Mouse (Mus musculus): ENCODE data around the gene Mbtd1.
A peak's percentile ranks its signal among the peaks of the same experiment; 100 is the strongest.
"Not testable (repeated sequence)": the region's sequence is repeated elsewhere in the genome, so short reads cannot be mapped to it uniquely, and the experiment has no call there.

Gene Mbtd1

DNA sequence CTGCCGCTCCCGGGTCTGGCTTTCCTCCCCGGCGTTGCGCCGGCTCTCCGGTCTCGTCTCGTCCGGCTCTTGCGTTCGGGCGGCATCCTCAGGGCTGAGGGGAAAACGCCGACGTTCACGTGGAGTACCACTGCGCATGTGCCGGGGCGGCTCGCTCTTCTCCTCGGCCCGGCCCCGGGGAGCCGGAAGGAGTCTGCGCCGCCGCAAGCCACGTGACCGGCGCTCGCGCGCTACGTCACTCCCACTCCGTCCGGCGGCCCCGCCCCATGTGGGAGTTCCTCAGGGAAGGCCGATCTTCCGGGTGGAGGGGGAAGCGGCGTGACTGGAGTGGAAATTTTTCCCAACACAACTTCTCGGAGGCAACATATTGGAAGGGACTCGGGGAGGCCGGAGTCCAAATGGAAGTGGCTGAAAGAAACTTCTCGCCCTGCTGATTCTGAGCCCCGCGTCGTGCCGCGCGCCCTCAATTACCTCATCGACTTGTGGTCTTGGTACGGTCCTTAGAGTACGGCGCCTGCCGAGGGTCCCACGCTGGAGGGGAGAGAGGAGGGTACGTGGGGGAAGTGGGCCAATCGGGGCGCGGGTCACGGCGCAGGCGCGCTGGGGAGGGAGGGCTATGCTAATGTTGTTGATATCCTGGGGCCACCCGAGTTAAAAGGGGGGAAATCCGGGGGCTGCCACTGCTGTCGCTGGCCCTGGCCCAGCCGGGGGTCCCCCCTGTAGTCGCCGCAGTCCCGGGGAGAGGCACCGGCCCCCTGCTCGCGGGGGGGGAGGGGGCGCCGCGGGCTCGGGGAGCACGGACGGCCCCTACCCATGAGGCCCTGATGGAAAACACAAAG, at the start of gene Mbtd1, which contains the start of gene Utp18:
Gene Mbtd1 (plus strand): TSS at position 281 of the 839 bp plus-strand sequence.
Gene Utp18 (minus strand): TSS at position 195 of the 839 bp plus-strand sequence.
- DNase-seq (ENCODE audit: low spot score) = peak; percentile 99

GRCm38 (mm10) chr11:93847342-93847741, 38.3 kb upstream of the Mbtd1 start:
- no peak for DNase-seq (ENCODE audit: low spot score)

GRCm38 (mm10) chr11:93852546-93852945, 33.1 kb upstream of the Mbtd1 start:
- DNase-seq (ENCODE audit: low spot score) = no peak

DNA sequence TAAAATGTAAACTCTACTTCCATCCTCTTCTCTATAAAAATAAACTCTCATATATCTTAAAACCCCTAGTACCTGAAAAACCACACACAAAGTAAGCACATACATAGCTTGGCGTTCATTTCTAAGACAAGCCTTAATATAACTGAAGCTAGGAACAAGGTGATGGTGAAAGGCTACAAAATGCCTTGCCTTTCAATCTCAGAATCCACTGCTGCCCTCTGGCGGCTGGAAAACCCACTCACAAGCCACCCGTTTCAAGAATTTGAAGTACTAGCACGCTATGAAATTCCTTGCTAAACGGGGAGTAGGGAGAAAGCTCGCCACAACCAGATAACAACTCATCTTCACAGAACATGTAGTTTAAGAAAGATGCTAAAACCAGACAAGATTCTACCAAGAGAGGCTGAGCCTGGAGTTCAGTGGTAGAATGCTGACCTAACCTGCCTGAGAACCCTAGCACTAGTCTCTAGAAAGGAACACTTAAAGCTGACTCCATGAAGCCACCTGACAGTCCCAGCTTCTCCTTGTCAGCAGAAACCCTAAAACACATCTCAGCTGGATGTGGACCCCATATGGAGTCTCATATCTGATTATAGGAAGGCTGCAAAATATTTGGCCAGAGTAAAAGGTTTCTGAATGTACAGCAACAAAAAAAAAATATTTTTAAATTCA, 29.2 kb upstream of the Mbtd1 start:
- DNase-seq (ENCODE audit: low spot score) = peak; percentile 18

DNA sequence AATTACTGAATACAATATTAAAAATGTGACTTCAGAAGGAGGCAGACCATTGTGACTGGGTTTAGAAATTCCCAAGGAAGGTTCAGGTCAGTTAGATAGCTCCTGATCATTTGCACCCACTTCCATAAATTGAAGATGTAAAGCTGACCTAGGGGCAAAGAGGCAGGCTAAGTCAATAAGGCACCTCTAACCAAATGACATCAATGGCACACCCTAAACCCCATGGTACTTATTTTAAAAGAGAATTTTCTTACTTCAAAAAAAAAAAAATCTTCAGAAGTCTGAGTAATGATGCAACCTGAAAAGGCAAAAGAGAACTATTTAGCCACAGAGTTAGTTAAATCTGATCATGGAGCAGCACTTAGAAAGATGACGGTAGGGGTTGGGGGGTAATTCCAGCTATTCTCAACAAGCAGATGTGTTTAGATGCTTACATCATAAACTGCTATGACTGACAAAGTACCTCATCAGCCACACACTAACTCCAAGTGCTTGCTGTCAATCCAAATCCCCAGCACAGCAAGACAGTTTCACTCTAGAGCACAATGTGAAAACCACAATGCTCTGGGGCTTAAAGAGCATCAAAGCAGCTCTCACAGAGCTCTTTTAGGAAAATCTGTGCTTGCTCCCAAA, 25.0 kb upstream of the Mbtd1 start:
- DNase-seq (ENCODE audit: low spot score) = no peak

GRCm38 (mm10) chr11:93861193-93861592, 24.5 kb upstream of the Mbtd1 start:
- no peak for DNase-seq (ENCODE audit: low spot score)

- no peak for DNase-seq (ENCODE audit: low spot score)
Observed at GRCm38 (mm10) chr11:93862045-93862623, 23.5 kb upstream of the Mbtd1 start.

DNA sequence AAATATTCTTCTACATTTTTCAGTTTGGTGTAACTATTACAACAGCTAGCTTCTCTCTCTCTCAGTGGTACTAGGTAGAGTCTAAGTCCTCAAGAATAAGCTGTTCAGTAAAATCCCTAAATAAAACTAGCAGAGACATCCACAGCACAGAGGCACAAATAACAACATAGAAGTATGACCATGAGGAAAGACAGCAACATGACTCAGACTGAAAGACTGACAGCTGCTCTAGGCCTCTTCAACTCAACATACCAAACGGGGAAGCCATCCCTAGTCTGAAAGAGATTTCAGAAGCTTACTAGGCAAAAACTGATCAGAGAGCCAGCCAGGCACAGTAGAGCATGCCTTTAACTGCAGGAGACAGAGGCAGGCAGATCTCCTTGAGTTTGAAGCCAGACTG, 23.0 kb upstream of the Mbtd1 start:
- no peak for DNase-seq (ENCODE audit: low spot score)

DNA sequence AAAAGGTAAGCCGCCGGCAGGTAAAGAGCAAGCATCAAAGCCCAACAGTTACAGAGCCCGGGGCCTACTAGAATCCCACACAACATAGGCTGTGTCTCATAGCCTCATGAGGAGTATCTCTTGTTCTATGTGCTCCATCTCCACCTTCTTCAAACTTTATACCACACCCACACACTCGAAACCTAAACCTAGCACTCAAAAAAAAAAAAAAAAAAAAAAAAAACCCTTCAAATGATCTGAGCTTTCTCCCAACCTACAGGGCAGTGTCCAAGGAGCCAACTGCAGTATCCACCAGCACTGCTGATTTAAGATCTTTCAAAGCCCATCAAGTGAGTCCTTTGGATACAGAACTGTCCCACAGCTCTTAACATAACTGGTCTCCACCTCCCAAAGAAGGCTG, 1.6 kb upstream of the Mbtd1 start:
- DNase-seq (ENCODE audit: low spot score) = no peak

DNA sequence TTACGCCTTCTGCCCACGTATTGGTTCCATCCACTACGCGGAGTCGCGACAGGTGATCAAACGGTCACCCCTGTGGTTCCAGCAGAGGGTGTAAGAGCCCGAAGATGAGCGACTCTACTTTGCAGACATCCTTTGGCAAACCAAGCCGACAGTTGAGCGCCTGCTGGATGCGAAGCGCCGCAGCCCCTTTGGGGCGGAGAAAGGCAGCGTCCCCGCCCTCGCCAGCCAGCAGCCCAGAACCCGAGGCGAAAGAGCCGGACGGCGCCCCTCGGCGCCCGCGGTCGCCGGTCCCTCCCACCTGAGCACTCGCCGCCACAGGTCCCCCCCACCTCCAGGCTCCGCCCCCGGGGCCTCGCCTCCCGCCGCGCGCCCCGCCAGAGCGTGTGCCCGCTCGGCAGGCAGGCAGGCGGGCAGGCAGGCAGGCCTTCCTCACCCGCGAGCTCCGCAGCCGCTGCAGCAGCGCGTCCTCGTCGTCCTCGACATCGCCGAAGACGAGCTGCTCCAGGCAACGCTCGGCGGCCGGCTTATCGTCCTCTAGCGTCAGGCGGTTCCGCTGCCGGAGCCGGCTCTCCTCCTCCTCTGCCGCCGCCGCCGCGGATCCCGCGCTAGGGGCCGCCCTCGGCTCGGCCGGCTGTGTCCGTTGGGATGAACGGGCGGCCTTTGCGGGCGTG, 616 bp upstream of the Mbtd1 start:
- DNase-seq (ENCODE audit: low spot score) = peak; percentile 79

DNA sequence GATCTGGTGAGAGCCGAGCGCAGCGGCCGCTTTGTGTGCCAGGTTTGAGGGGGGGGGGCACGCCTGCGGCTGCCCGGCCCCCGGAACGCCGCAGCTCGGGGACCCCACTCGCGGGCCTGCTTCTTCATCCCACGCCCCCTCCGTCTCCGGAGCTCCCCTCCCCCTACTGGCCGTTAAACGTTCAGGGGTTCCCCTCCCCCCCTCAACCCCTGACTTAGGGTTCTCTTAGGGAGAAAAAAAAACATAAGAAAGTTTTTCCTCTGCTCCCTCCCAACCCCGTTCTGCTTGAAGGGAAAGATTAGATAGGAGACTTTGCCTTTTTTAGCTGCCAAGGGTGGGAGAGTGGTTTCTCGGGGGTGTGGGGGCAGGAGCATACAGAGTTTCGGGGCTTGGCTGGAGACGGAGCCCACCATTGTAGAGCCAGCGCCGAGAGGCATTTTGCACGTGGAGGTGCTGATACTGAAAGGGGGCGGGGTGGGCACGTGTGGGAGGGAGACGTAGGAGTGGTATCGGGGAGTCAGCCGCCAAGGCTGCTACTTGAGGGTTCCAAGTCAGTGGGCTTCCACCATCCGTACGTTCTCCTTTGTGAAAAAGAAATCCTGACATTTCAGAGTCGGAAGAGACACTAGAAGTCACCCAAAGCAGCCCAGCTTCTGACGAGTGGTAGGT, 893 bp downstream of the Mbtd1 start:
- peak; percentile 30 for DNase-seq (ENCODE audit: low spot score)

GRCm38 (mm10) chr11:93887080-93887447, 1.4 kb downstream of the Mbtd1 start:
- DNase-seq (ENCODE audit: low spot score) = peak; percentile 20

DNA sequence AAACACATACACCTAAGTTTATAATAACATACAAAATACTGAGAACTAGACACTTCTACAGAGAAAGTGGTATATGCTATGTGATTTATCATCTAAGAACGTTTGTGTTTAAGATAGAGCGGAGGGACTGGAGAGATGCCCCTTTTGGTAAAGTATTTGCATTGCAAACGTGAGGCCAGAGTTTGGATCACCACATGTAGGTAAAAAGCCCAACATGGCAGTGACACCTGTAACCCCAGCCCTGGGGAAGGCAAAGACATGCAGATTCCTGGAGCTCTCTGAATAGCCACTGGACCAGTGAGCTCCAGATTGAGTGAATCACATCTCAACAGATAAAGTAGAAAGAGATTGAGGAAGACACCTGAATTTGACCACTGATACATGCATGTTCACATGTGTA, 12.1 kb downstream of the Mbtd1 start:
- no peak for DNase-seq (ENCODE audit: low spot score)

DNA sequence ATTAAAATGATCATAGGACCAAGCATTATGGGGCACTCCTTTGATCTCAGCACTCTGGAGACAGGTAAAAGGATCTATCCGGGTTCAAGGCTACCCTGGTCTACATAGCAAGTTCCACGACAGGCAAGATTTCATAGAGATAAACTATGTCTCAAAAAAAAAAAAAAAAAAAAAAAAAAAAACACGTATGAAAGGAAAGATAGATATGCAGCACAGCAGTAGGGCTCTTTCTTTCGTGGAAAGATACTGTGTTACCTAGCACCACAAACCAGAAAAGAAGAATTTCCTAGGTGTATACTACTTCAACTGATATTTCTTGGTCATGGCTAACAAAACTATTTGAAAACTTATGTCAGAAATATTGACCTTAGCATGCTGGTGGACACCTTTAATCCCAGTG, 21.2 kb downstream of the Mbtd1 start:
- DNase-seq (ENCODE audit: low spot score) = no peak

DNA sequence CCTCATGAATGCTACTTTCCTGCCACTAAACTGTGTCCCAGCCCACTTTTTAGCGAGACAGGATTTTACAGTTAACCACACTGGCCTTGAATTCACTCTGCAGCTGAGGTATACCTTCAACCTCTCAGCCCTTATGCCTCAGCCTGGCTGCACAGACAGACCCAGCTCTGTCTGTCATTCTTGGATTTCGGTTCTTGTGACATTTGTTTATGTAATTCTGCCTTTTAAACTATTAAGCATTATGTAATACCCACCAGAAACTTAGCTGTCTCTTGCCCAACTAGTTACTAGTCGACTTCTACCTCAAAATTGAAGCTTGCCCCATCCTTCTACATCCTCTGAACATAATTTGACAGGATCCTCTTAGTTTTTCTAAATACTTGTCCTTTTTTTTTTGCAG, 22.2 kb downstream of the Mbtd1 start:
- no peak for DNase-seq (ENCODE audit: low spot score)

- DNase-seq (ENCODE audit: low spot score) = no peak
Observed at GRCm38 (mm10) chr11:93908829-93909228, 23.2 kb downstream of the Mbtd1 start.

GRCm38 (mm10) chr11:93911603-93912002, 26.0 kb downstream of the Mbtd1 start:
- no peak for DNase-seq (ENCODE audit: low spot score)

GRCm38 (mm10) chr11:93915019-93915418, 29.4 kb downstream of the Mbtd1 start:
- DNase-seq (ENCODE audit: low spot score) = not testable (repeated sequence)

DNA sequence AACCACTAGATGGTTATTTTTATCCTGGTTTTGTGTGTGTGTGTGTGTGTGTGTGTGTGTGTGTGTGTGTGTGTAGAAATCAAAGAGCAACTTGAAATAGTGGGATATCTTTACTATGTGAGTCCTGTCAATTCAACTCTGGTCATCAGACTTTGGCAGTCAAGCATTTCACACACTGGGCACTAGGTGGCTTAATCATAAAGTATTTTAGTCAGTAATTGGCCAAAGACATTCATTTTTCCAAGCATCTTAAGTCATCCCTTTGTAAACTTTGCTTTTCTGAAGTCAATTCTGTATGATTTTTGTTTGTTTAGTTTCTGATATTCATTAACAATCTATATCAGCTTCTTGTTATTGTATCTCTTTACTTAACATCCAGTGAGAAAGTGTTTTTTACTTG, 43.5 kb downstream of the Mbtd1 start:
- no peak for DNase-seq (ENCODE audit: low spot score)

GRCm38 (mm10) chr11:93940906-93941305, 55.3 kb downstream of the Mbtd1 start:
- DNase-seq (ENCODE audit: low spot score) = no peak

GRCm38 (mm10) chr11:93944986-93945385, 59.3 kb downstream of the Mbtd1 start:
- DNase-seq (ENCODE audit: low spot score) = no peak

Data from T-cell, adult 2 months (primary cell).